28 mouse cellular contexts compared by ENCODE assay signal in the genomic region with DNA sequence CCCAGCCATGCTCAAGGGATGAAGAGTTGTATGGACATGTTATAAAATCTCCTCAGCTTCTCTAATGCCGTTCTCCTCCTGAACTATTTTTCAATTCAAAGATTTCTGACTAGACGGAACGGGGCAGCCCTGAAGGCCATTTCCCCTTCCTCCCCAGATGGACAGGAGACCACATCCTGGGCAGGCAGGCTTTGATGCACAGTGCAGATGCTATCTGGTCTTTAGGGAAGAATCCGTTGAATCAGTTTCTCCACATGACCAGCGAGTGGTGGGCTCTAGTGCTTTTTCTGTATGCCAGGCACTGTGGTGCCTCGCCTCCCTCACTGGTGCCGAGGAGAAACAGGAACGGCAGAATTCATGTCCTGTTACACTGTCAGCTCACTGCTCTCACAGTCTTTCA. TPM values are rescaled to one million over a fixed set of nuclear protein-coding genes. Genes with fewer than 3 reads are reported as not detected.
A peak's percentile ranks its signal among the peaks of the same experiment; 100 is the strongest.
DNase-seq lines count a peak whose midpoint lies in the region; ATAC-seq and TF ChIP-seq lines count a peak whose summit lies in the region.
"Had no signal": no experiment of that assay in that cellular context is flagged by ENCODE, and none has a peak within 500 bp of the region (broad histone marks: within the 10 kb centered on the region; RNA-seq: fewer than 3 reads in every experiment).

No protein-coding gene starts in this region.

- no peak for TF ChIP-seq CTCF in E14TG2a.4 (conservative IDR thresholded peaks at IDR 0.05; ENCODE audit: low read length)

- ATAC-seq in liver, embryonic 13.5 days (ENCODE audit: low read depth): no peak
- ATAC-seq in liver, embryonic 11.5 days (replicated peaks; ENCODE audit: low FRiP score): no peak
- peak; percentile 71 for ATAC-seq in common myeloid progenitor, adult 5-6 weeks (replicated peaks; ENCODE audit: low read depth, poor library complexity, severe bottlenecking)
- peak; percentile 51 for ATAC-seq in megakaryocyte, adult 5-6 weeks (ENCODE audit: poor library complexity, severe bottlenecking)
- no peak for ATAC-seq in monocyte, adult 5-6 weeks (replicated peaks; ENCODE audit: insufficient number of reproducible peaks, low FRiP score, low TSS enrichment, poor library complexity, severe bottlenecking)
- ATAC-seq: CD4-positive, CD25-positive, alpha-beta regulatory T cell, adult 4 months; intestine, embryonic 16.5 days; midbrain, embryonic 13.5 days had no signal

- 0 out of 2 replicates have a peak, but pooled peaks cover under 1% of the 10 kb centered on the region for H3K36me3 ChIP-seq in liver, embryonic 13.5 days
- H3K36me3 ChIP-seq in liver, embryonic 11.5 days (ENCODE audit: control insufficient read depth, insufficient read depth, low read length): 0 out of 2 replicates have a peak, but pooled peaks cover 3% of the 10 kb centered on the region
- H3K36me3 ChIP-seq in E14TG2a.4 (ENCODE audit: insufficient read depth, low read length): peaks cover 9% of the 10 kb centered on the region
- H3K36me3 ChIP-seq: stomach, embryonic 15.5 days had no signal

- no peaks in the 10 kb centered on the region for H3K27me3 ChIP-seq in liver, embryonic 13.5 days
- H3K27me3 ChIP-seq in liver, embryonic 11.5 days (replicated peaks; ENCODE audit: control insufficient read depth, insufficient read depth, low read length): no peaks in the 10 kb centered on the region
- H3K27me3 ChIP-seq in E14TG2a.4 (ENCODE audit: insufficient read depth, low read length): no peaks in the 10 kb centered on the region
- H3K27me3 ChIP-seq: hindbrain, embryonic 13.5 days; limb, embryonic 12.5 days; midbrain, embryonic 13.5 days; stomach, embryonic 15.5 days had no signal

- H3K9me3 ChIP-seq in liver, embryonic 13.5 days (replicated peaks): no peaks in the 10 kb centered on the region
- no peaks in the 10 kb centered on the region for H3K9me3 ChIP-seq in liver, embryonic 11.5 days (ENCODE audit: control insufficient read depth, low read length)
- H3K9me3 ChIP-seq in E14TG2a.4 (ENCODE audit: low read length): no peaks in the 10 kb centered on the region
- H3K9me3 ChIP-seq: hindbrain, embryonic 13.5 days; limb, embryonic 12.5 days; midbrain, embryonic 13.5 days; stomach, embryonic 15.5 days had no signal

- DNase-seq in liver, embryonic 13.5 days: no peak
- DNase-seq in liver, embryonic 11.5 days (ENCODE audit: low spot score): no peak
- no peak for DNase-seq in frontal cortex, postnatal 36 days (ENCODE audit: low spot score in 2 of 2)
- no peak for DNase-seq in adrenal gland, adult 8-10 months
- DNase-seq: adrenal gland, adult 2 months; cerebellum, adult 11-12 months; cerebellum, postnatal 10 days; gastrocnemius, postnatal 25 days; heart, adult 18-20 months; heart, postnatal 36 days; kidney, adult 8-10 months; kidney, postnatal 4 days; layer of hippocampus, adult 9-11 months; right cerebral cortex, postnatal 25 days had no signal

- peaks cover 45% of the 10 kb centered on the region for H3K4me1 ChIP-seq in liver, embryonic 13.5 days (replicated peaks)
- H3K4me1 ChIP-seq in liver, embryonic 11.5 days (replicated peaks; ENCODE audit: control insufficient read depth, insufficient read depth, low read length): peaks cover 12% of the 10 kb centered on the region
- peaks cover 5% of the 10 kb centered on the region for H3K4me1 ChIP-seq in E14TG2a.4 (replicated peaks; ENCODE audit: low read depth, low read length)
- H3K4me1 ChIP-seq: hindbrain, embryonic 13.5 days; limb, embryonic 12.5 days; midbrain, embryonic 13.5 days; stomach, embryonic 15.5 days had no signal

- H3K4me3 ChIP-seq in liver, embryonic 13.5 days (replicated peaks): no peak overlapping the region
- no peak overlapping the region for H3K4me3 ChIP-seq in liver, embryonic 11.5 days (ENCODE audit: low read depth, low read length)
- H3K4me3 ChIP-seq in E14TG2a.4 (replicated peaks; ENCODE audit: low read length): peak overlapping the region; percentile 32; the same call in 1 of the 2 replicates
- H3K4me3 ChIP-seq: erythroblast, embryonic 14.5 days; hindbrain, embryonic 13.5 days; limb, embryonic 12.5 days; midbrain, embryonic 13.5 days; stomach, embryonic 15.5 days had no signal

- H3K9ac ChIP-seq in liver, embryonic 13.5 days: no peak overlapping the region
- H3K9ac ChIP-seq in liver, embryonic 11.5 days (ENCODE audit: low read depth, low read length): no peak overlapping the region
- H3K9ac ChIP-seq: hindbrain, embryonic 13.5 days; limb, embryonic 12.5 days; liver, embryonic 14.5 days; midbrain, embryonic 13.5 days; stomach, embryonic 15.5 days had no signal

- no peak overlapping the region for H3K4me2 ChIP-seq in liver, embryonic 13.5 days
- no peak overlapping the region for H3K4me2 ChIP-seq in liver, embryonic 11.5 days
- H3K4me2 ChIP-seq: heart, embryonic 11.5 days; hindbrain, embryonic 13.5 days; limb, embryonic 12.5 days; midbrain, embryonic 13.5 days; stomach, embryonic 15.5 days had no signal

- H3K27ac ChIP-seq in liver, embryonic 13.5 days: peak overlapping the region; percentile 39
- H3K27ac ChIP-seq in liver, embryonic 11.5 days (ENCODE audit: low read depth, low read length): no peak overlapping the region
- H3K27ac ChIP-seq: hindbrain, embryonic 13.5 days; kidney, postnatal 0 days; limb, embryonic 12.5 days; liver, embryonic 14.5 days; midbrain, embryonic 13.5 days; stomach, embryonic 15.5 days had no signal

- WGBS in liver, embryonic 13.5 days (ENCODE audit: insufficient replicate concordance): 52% methylated on average over 8 of the region's 8 CpGs
- 52% methylated on average over 8 of the region's 8 CpGs for WGBS in liver, embryonic 11.5 days

RNA-seq across cellular contexts. Expression of gene Ppp2r1b, which starts 11.3 kb away (rescaled TPM):
- polyA plus RNA-seq in liver, embryonic 13.5 days (2015; fragmentation: Nextera tagmentation; extraction: Ambion mirVana): 97.1 and 117 TPM in 2 replicates
- polyA plus RNA-seq in liver, embryonic 11.5 days (2014; fragmentation: Nextera tagmentation; extraction: Ambion mirVana): 143 and 172 TPM in 2 replicates
- total RNA-seq in common myeloid progenitor, adult 5-6 weeks (2017): 66.6 and 66.9 TPM in 2 replicates
- 17.8 and 18.7 TPM in 2 replicates for total RNA-seq in megakaryocyte, adult 5-6 weeks (2015)
- 24.0 and 26.6 TPM in 2 replicates for total RNA-seq in megakaryocyte, adult 5-6 weeks (2017)
- 19.3 to 41.0 TPM (median 25.7 TPM) in 3 replicates for total RNA-seq in monocyte, adult 5-6 weeks (2017)
- total RNA-seq in adrenal gland, adult 8-10 months (2022): 10 to 100 TPM; 32.9 to 46.7 (median 43.7) TPM

RNA-seq across cellular contexts. Expression of gene 1110032A03Rik, which starts 58.5 kb away (rescaled TPM):
- 13.4 and 14.6 TPM in 2 replicates for polyA plus RNA-seq in liver, embryonic 13.5 days (2015; fragmentation: Nextera tagmentation; extraction: Ambion mirVana)
- 16.2 and 17.5 TPM in 2 replicates for polyA plus RNA-seq in liver, embryonic 11.5 days (2014; fragmentation: Nextera tagmentation; extraction: Ambion mirVana)
- total RNA-seq in common myeloid progenitor, adult 5-6 weeks (2017): 13.8 and 22.6 TPM in 2 replicates
- total RNA-seq in megakaryocyte, adult 5-6 weeks (2015): 14.7 and 15.1 TPM in 2 replicates
- total RNA-seq in megakaryocyte, adult 5-6 weeks (2017): 10.6 and 14.2 TPM in 2 replicates
- total RNA-seq in monocyte, adult 5-6 weeks (2017): 13.2 to 26.7 TPM (median 16.7 TPM) in 3 replicates
- total RNA-seq in adrenal gland, adult 8-10 months (2022): 10 to 100 TPM; 43.1 to 53.3 (median 44.2) TPM

RNA-seq across cellular contexts. Expression of gene Alg9, which starts 59.0 kb away (rescaled TPM):
- polyA plus RNA-seq in liver, embryonic 13.5 days (2015; fragmentation: Nextera tagmentation; extraction: Ambion mirVana): 15.9 and 17.5 TPM in 2 replicates
- polyA plus RNA-seq in liver, embryonic 11.5 days (2014; fragmentation: Nextera tagmentation; extraction: Ambion mirVana): 33.0 and 40.0 TPM in 2 replicates
- total RNA-seq in common myeloid progenitor, adult 5-6 weeks (2017): 21.2 and 23.3 TPM in 2 replicates
- 13.1 and 14.3 TPM in 2 replicates for total RNA-seq in megakaryocyte, adult 5-6 weeks (2015)
- 13.4 and 15.1 TPM in 2 replicates for total RNA-seq in megakaryocyte, adult 5-6 weeks (2017)
- 10.3 to 16.5 TPM (median 11.1 TPM) in 3 replicates for total RNA-seq in monocyte, adult 5-6 weeks (2017)
- 10 to 100 TPM; 17.6 to 31.5 (median 21.7) TPM for total RNA-seq in adrenal gland, adult 8-10 months (2022)

Comparison
In these comparisons a context has a peak if more than half of its experiments do, and no peak if none do; other contexts are left out.
1. ATAC-seq: peak in common myeloid progenitor, adult 5-6 weeks (single experiment) and megakaryocyte, adult 5-6 weeks (single experiment); none in liver, embryonic 13.5 days (single experiment), liver, embryonic 11.5 days (single experiment) and monocyte, adult 5-6 weeks (single experiment).